Mouse (Mus musculus) embryo, embryonic 10.5 days (tissue): Measurements from ENCODE around the gene Lce1a2.
A peak's percentile ranks its signal among the peaks of the same experiment; 100 is the strongest.
"Not testable (repeated sequence)": the region's sequence is repeated elsewhere in the genome, so short reads cannot be mapped to it uniquely, and the experiment has no call there.

ENCODE experiments used
- DNase-seq: peaks from one replicate; pipeline ENCODE4 v3.0.0-alpha.2; 2015; ENCODE audit warnings: low spot score

Lce1a2 gene

GRCm38 (mm10) chr3:92670215-92670614 lies at the start of gene Lce1a2:
TSS of gene Lce1a2 (minus strand) at chr3:92670315.
- no peak for DNase-seq

GRCm38 (mm10) chr3:92715122-92715521 lies 45.0 kb upstream of the Lce1a2 start:
- peak; percentile 3 for DNase-seq

GRCm38 (mm10) chr3:92708974-92709373 lies 38.9 kb upstream of the Lce1a2 start, which contains the start of gene Lce1e:
TSS of gene Lce1e (minus strand) at chr3:92709074.
- no peak for DNase-seq

- no peak for DNase-seq
Observed at GRCm38 (mm10) chr3:92694613-92695012, 24.5 kb upstream of the Lce1a2 start.

DNA sequence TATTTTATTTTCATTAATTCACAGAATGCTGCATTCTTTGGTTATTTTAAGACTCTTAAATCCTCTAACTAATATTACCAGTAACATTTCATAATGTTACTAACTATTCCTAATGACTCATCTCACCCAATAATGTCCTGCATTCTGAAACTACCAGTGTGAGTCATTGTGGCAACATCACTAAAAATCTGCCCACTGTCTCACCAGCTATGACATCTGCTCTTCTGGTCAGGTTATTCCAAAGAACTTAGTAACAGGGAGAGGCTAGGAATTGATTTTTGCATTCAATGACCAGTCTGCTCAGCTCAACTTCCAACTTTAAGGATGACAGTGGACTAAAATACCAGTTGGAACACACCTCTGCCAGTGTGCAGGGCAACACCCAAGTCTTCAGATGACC lies 21.6 kb upstream of the Lce1a2 start:
- no peak for DNase-seq

DNA sequence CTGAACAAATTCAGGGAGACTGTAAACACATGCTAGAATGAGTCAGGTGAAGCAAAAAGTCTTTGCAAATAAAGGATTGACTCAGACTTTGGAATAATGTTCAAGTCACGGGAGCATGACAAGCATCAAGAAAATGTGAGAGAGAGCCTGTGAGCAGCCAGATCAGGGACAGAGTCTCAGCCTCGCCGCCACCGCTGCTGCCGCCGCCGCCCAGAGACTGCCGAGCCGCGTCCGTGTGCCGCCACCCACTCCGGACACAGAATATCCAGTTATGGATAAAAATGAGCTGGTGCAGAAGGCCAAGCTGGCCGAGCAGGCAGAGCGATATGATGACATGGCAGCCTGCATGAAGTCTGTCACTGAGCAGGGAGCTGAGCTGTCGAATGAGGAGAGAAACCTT lies 19.0 kb upstream of the Lce1a2 start:
- not testable (repeated sequence) for DNase-seq

DNA sequence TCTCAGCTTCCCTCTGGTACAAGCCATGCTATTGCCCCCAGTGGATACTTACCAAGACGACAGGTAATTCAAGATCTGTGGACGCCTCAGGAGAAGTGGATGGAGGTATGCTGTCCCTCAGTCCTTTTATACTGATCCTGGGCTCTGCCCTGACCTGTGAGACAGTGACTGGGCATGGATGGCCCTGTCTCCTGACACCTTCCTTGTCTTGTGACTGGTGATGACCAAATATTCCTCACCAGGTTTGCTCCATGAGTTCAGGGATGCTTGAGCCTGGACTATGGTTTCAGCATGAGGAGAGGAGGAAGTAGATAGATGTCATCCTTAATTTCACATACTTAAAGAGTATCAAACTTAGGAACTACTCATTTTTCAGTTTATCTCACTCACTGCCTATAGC lies 17.0 kb upstream of the Lce1a2 start, which contains the start of gene Lce1d:
Gene Lce1d, minus strand, starts transcription at position 101 of the 400 bp plus-strand sequence.
- DNase-seq: no peak

DNA sequence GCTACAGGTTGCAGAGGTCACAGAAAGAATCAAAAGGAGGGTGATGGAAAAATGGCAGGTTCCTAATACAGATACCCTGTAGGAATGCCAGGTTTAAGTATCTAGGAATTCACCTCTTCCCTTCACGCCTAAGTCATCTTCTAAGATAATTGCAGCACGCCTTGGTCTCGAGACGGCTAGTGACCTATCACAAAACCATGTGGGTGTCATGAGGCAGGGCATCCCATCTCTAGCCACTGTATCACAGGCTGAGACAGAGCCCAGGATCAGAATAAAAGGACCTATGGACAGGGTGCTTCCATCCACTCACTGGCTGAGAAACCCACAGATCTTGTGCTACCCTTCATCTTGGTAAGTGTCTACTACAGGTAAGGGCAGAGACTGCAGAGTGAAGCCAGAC lies 8.8 kb upstream of the Lce1a2 start, which contains the start of gene Lce1c:
Gene Lce1c, plus strand, starts transcription at position 301 of the 400 bp plus-strand sequence.
- no peak for DNase-seq

GRCm38 (mm10) chr3:92656826-92657225 lies 13.3 kb downstream of the Lce1a2 start, which contains the start of gene Lce1b:
TSS of gene Lce1b (minus strand) at chr3:92656926.
- DNase-seq: no peak

DNA sequence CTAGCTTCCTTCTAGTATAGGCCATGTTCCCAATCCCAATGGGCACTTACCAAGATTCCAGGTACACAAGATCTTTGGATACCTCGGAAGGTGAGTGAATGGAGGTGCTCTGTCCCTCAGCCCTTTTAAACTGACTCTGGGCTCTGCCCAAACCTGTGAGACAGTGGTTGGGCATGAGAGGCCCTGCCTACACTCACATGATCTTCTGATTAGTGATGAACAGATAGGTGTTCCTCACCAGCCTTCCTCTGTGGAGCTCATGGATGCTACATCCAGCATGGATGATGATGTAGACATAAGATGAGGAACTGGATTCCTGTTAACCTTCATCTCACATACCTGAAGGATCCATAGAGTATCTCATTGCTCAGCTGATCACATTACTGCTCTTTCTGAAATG lies 21.9 kb downstream of the Lce1a2 start, which contains the start of gene Lce1a1:
Gene Lce1a1, minus strand, starts transcription at position 101 of the 400 bp plus-strand sequence.
- DNase-seq: no peak

DNA sequence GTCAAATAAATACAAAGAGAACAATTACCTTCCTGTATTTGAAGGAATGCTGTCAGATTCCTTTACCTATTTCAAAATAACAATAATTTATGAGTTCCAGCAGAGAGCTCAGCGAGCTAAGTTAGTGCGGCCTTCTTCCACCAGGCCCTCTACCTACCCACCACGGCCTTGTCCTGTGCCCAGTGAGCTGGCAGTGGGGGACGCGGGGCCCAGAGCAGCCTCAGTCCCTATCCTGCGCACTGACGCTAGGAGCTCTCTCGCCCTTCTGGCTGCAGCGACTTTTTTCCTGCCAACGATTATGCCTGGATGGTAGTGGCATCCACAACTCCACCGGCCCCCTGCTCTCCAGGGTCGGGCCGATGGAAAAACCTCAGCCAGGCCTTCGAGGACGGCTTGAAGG lies 30.3 kb downstream of the Lce1a2 start:
- no peak for DNase-seq

DNA sequence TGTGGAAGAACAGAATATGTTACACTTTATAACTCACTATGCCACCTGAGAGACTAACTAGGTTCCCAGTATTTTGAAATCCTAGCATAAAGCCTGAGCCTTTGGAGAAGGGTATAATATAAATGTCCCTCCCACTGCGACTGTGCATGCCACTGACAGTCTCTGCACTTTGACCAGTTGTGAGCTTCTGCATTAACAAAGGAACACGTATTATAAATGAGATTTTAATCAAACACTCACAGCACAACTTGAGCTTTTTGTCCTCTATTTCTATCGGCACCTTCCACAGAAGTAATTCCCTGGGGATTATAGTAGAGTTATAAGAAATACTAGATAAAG lies 31.5 kb downstream of the Lce1a2 start:
- DNase-seq: no peak

DNA sequence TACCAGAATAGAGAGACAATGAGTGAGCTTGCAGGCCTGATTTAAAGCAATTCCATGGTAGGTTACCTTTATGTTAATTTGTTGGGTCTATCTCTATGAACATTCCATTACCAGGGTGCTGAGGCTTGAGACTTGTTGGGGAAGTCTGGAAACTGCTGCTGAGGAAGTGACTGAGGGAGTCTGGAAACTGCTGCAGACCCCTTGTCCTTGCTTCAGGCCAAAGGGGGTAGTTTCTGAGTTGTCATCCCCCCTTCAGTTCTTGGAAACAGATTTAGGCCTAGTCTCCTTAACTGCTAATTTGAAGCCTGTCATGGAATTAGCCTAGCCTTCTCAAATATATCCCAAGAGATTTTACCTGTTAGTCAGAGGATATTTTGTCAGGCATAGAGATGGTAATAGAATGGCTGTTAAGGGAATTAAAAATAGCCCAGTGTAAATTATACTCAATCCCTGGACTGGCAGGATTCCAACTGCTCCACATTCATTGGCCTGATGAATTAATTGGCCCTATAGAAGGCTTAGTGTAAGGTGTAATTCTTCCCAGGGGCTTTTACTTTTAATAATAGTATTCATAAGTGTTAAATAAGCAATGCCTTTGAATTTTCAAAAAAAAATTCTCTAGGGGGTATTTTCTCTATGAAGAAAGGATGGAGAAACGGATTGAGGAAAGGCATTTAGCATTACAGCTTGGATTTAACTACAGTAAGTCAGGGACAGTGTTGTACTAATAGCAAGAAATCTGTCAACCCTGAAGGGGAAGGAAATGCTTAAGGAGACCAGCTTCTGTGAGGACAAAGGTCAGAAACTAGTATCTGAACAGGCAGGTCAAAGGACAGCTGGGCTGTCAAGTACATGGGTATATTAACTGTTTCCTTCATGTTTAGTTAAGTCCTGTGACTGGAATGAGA lies 32.1 kb downstream of the Lce1a2 start:
- peak; percentile 1 for DNase-seq

- no peak for DNase-seq
Observed at GRCm38 (mm10) chr3:92621560-92621959, 48.6 kb downstream of the Lce1a2 start, which contains the start of gene Lce6a. TSS of gene Lce6a (minus strand) at chr3:92621660.
